Mouse (Mus musculus): Measurements from ENCODE around the gene Snrnp35. TPM values are rescaled to one million over a fixed set of nuclear protein-coding genes. Genes with fewer than 3 reads are reported as not detected.

Snrnp35 gene
- polyA plus RNA-seq, 1 experiment from 2014 or later = 14.1 TPM

DNA sequence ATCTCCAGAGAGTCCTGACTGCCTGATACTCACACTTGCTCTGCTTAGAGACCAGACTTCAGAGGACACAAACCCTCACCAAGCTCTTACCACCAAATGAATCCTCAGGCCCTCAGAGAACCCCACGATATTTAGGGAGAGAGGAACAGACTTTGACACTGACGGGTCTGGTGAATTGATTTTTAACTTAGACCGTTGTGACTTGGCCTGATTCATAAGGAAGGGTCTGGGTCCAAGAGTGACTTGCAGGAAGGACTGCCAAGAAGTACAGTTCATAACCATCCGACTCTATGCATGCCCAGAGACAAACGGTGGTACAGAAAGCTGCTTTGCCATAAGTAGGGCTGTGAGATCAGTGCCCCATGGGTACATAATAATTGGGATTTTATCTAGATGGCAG lies 2.7 kb downstream of the Snrnp35 start:
- DNase-seq (ENCODE audit: low spot score) = no peak
- Histone ChIP-seq H3K4me2 (ENCODE audit: low read depth, severe bottlenecking) (no peak overlapping the region), H3K4me1 (ENCODE audit: control insufficient read depth, insufficient read depth, low read length) (no peaks in the 10 kb centered on the region), H3K27ac (replicated peaks; ENCODE audit: low read depth, low read length) (no peak overlapping the region), H3K4me3 (ENCODE audit: low read depth, low read length) (no peak overlapping the region), H3K36me3 (ENCODE audit: control insufficient read depth, insufficient read depth, low read length) (no peaks in the 10 kb centered on the region), H3K9me3 (ENCODE audit: control insufficient read depth, low read length) (no peaks in the 10 kb centered on the region), H3K9ac (ENCODE audit: low read length) (no peak overlapping the region), H3K27me3 (ENCODE audit: control insufficient read depth, insufficient read depth, low read length) (no peaks in the 10 kb centered on the region)
- 90% methylated on average over 5 of the region's 5 CpGs for WGBS
- ATAC-seq (ENCODE audit: insufficient number of reproducible peaks, low FRiP score, low TSS enrichment, low read depth) = no peak

DNA sequence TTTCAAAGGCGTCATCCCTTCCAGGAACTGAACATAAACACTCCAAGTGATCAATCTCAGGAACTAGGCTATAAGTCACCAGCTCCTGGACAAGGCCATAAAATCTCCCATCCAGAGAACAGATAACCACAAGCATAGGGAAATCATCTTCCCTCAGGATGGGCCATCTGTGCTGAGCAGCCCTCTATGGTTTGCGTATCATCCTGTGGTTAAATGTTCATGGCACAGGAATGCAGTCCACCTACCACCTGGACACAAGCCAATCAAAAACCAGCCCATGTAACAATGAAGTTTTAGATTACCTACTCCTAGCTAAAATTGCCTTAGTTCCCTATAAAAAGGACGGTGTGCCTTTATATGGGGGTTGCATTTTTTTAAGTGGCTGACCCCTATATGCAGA lies 6.0 kb downstream of the Snrnp35 start:
- H3K9ac ChIP-seq (ENCODE audit: low read length) = no peak overlapping the region

DNA sequence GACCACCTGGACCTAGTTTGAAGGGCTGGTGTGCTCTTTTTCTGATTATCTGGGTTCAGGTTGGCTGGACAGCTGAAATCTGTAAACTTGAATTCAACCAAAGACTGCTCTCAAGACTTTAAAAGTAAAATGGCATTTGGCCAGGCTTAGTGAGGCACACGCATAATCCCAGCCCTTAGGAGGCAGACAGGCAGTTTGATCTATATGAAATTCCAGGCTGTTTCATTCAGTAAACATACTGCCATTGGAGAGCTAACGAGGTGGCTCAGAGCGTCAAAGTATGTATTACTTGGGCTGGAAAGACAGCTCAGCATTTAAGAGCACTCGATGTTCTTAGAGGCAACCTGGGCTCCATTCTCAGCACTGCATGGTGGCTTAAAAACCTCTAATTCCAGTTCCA lies 8.8 kb downstream of the Snrnp35 start:
- H3K9ac ChIP-seq (ENCODE audit: low read length) = no peak overlapping the region
- no peaks in the 10 kb centered on the region for H3K9me3 ChIP-seq (ENCODE audit: control insufficient read depth, low read length)
- H3K4me2 ChIP-seq (ENCODE audit: low read depth, severe bottlenecking) = no peak overlapping the region
- H3K4me3 ChIP-seq (ENCODE audit: low read depth, low read length) = no peak overlapping the region
- 88% methylated on average over 4 of the region's 4 CpGs for WGBS
- no peaks in the 10 kb centered on the region for H3K4me1 ChIP-seq (ENCODE audit: control insufficient read depth, insufficient read depth, low read length)
- H3K36me3 ChIP-seq (ENCODE audit: control insufficient read depth, insufficient read depth, low read length) = peaks cover 3% of the 10 kb centered on the region; the same call in 1 of the 2 replicates
- no peaks in the 10 kb centered on the region for H3K27me3 ChIP-seq (ENCODE audit: control insufficient read depth, insufficient read depth, low read length)
- no peak overlapping the region for H3K27ac ChIP-seq (replicated peaks; ENCODE audit: low read depth, low read length)
- DNase-seq (ENCODE audit: low spot score) (no peak), ATAC-seq (ENCODE audit: insufficient number of reproducible peaks, low FRiP score, low TSS enrichment, low read depth) (no peak)

More for the DNA sequence above, 6.0 kb downstream of the Snrnp35 start:
- WGBS = 80% methylated on average over 3 of the region's 3 CpGs
- no peak overlapping the region for H3K4me3 ChIP-seq (ENCODE audit: low read depth, low read length)
- no peaks in the 10 kb centered on the region for H3K4me1 ChIP-seq (ENCODE audit: control insufficient read depth, insufficient read depth, low read length)
- ATAC-seq (ENCODE audit: insufficient number of reproducible peaks, low FRiP score, low TSS enrichment, low read depth) (no peak), DNase-seq (ENCODE audit: low spot score) (no peak)
- no peak overlapping the region for H3K4me2 ChIP-seq (ENCODE audit: low read depth, severe bottlenecking)
- no peaks in the 10 kb centered on the region for H3K9me3 ChIP-seq (ENCODE audit: control insufficient read depth, low read length)
- no peak overlapping the region for H3K27ac ChIP-seq (replicated peaks; ENCODE audit: low read depth, low read length)
- H3K36me3 ChIP-seq (ENCODE audit: control insufficient read depth, insufficient read depth, low read length) = peaks cover 3% of the 10 kb centered on the region; the same call in 1 of the 2 replicates
- no peaks in the 10 kb centered on the region for H3K27me3 ChIP-seq (ENCODE audit: control insufficient read depth, insufficient read depth, low read length)

DNA sequence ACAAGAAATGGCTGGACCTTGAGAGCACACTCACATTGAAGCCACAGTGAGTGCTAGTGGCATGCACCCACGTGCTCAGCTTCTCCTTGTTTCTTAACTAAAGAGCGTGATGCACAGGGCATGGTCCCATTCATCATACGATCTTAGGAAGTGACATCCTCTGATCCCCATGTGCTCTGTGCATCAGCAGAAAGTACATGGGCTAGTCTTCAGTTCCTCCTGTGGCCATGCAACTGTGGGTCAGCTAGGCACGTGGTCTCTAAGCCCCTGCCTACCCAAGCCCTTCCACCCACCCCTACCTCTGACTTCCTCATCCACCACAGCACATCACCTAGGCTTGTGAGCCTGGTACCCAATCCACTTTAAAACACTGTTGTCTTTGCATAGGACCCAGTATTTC lies 9.7 kb downstream of the Snrnp35 start:
- whole genome bisulfite sequencing = 80% methylated on average over 4 of the region's 4 CpGs
- Histone ChIP-seq H3K36me3 (ENCODE audit: control insufficient read depth, insufficient read depth, low read length) (peaks cover 3% of the 10 kb centered on the region; the same call in 1 of the 2 replicates), H3K9me3 (ENCODE audit: control insufficient read depth, low read length) (no peaks in the 10 kb centered on the region)

DNA sequence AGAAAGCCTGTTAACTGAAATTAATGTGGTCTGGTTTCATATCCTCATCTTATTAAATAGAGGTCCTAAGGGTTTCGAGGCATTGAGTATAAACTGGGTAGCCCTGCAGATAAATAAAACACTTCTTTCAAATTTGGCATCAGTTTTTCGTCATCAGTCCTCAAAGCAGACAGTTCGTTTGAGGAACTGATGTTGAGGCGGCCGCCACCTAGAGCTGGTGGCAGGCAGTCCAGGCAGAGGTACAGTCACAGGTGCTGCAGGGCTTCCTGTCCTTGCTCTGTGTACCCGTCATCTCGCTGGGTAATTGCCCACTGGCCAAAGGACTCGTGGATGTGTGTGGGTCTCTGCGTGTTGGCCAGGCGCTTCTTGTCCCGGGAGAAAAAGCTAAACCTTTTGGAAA lies 10.5 kb downstream of the Snrnp35 start:
- no peaks in the 10 kb centered on the region for H3K27me3 ChIP-seq (ENCODE audit: control insufficient read depth, insufficient read depth, low read length)
- 87% methylated on average over 11 of the region's 11 CpGs for WGBS
- no peaks in the 10 kb centered on the region for H3K9me3 ChIP-seq (ENCODE audit: control insufficient read depth, low read length)
- no peak overlapping the region for H3K4me2 ChIP-seq (ENCODE audit: low read depth, severe bottlenecking)
- ATAC-seq (ENCODE audit: insufficient number of reproducible peaks, low FRiP score, low TSS enrichment, low read depth) (no peak), DNase-seq (ENCODE audit: low spot score) (no peak)
- H3K9ac ChIP-seq (ENCODE audit: low read length) = no peak overlapping the region
- H3K36me3 ChIP-seq (ENCODE audit: control insufficient read depth, insufficient read depth, low read length) = peaks cover 3% of the 10 kb centered on the region; the same call in 1 of the 2 replicates
- H3K4me1 ChIP-seq (ENCODE audit: control insufficient read depth, insufficient read depth, low read length) = no peaks in the 10 kb centered on the region
- H3K4me3 ChIP-seq (ENCODE audit: low read depth, low read length) = no peak overlapping the region
- H3K27ac ChIP-seq (replicated peaks; ENCODE audit: low read depth, low read length) = no peak overlapping the region

More for the DNA sequence above, 9.7 kb downstream of the Snrnp35 start:
- Histone ChIP-seq H3K4me3 (ENCODE audit: low read depth, low read length) (no peak overlapping the region), H3K4me1 (ENCODE audit: control insufficient read depth, insufficient read depth, low read length) (no peaks in the 10 kb centered on the region), H3K27ac (replicated peaks; ENCODE audit: low read depth, low read length) (no peak overlapping the region), H3K4me2 (ENCODE audit: low read depth, severe bottlenecking) (no peak overlapping the region), H3K27me3 (ENCODE audit: control insufficient read depth, insufficient read depth, low read length) (no peaks in the 10 kb centered on the region), H3K9ac (ENCODE audit: low read length) (no peak overlapping the region)
- no peak for DNase-seq (ENCODE audit: low spot score)
- no peak for ATAC-seq (ENCODE audit: insufficient number of reproducible peaks, low FRiP score, low TSS enrichment, low read depth)

DNA sequence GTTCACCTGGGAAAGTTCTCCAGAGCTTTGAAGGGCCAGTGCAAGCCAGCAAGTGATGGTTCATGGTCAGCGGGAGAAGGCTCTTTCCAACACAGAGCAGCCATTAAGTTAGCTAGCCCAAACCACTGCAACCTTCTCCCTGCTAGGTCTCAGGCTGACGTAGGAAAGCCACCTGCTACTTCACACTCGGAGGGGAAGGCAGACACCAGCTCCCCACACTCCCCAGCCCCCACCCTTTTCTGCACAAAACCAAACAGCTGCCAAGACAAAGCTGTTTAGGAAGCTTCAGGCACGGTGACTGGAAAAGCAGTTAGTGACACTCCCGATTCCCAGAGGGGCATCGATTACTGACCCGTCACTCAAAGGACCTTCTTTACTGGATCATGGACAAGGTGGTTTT lies 12.6 kb downstream of the Snrnp35 start:
- peaks cover 5% of the 10 kb centered on the region; the same call in 1 of the 2 replicates for H3K36me3 ChIP-seq (ENCODE audit: control insufficient read depth, insufficient read depth, low read length)
- no peaks in the 10 kb centered on the region for H3K9me3 ChIP-seq (ENCODE audit: control insufficient read depth, low read length)
- ATAC-seq (ENCODE audit: insufficient number of reproducible peaks, low FRiP score, low TSS enrichment, low read depth) = no peak
- no peak overlapping the region for H3K4me3 ChIP-seq (ENCODE audit: low read depth, low read length)
- DNase-seq (ENCODE audit: low spot score) = no peak
- H3K9ac ChIP-seq (ENCODE audit: low read length) = no peak overlapping the region
- H3K4me1 ChIP-seq (ENCODE audit: control insufficient read depth, insufficient read depth, low read length) = no peaks in the 10 kb centered on the region
- 80% methylated on average over 7 of the region's 7 CpGs for WGBS
- no peak overlapping the region for H3K4me2 ChIP-seq (ENCODE audit: low read depth, severe bottlenecking)
- no peaks in the 10 kb centered on the region for H3K27me3 ChIP-seq (ENCODE audit: control insufficient read depth, insufficient read depth, low read length)
- no peak overlapping the region for H3K27ac ChIP-seq (replicated peaks; ENCODE audit: low read depth, low read length)

DNA sequence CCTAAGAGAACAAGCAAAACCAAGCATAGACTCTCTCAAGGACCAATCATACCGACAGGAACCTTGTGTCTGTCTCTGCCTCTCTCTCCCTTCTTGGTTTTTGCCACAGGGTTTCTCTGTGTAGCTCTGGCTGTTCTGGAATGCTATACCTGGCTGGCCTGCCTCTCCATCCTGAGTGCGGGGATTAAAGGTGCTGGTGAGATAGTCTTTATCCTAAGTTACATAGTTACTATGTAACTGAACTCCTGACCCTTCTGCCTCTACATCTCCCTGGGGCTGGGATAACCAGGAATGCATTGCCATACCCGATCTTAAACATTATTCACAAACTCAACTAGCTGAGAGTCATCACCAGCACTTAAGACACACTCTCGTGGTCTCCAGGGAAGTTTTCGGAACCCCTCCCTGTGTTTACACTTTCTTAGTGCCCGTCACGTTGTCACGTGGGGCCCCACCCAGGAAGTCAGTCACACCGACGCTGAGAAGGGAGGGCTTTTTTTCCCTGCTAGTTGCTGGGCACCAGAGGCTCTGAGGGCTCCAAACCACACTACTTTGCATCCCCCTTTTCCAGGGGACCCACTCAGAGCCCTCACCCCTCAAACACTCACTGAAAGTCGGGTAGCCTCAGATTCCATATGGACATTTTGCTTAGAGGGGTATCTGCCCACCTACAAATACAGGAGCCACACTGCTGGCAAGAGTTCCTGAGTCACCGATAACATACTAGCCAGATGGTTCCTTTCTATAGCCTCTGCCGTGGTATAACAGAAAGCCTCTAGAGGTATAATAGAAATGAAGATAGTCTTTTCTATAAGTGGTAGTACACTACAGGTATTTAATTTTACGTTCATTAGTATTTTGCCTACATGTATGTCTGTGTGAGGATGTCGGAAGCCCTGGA lies 13.9 kb downstream of the Snrnp35 start:
- Histone ChIP-seq H3K4me1 (ENCODE audit: control insufficient read depth, insufficient read depth, low read length) (no peaks in the 10 kb centered on the region), H3K36me3 (ENCODE audit: control insufficient read depth, insufficient read depth, low read length) (peaks cover 9% of the 10 kb centered on the region; the same call in 1 of the 2 replicates), H3K9me3 (ENCODE audit: control insufficient read depth, low read length) (no peaks in the 10 kb centered on the region), H3K4me3 (ENCODE audit: low read depth, low read length) (no peak overlapping the region), H3K4me2 (ENCODE audit: low read depth, severe bottlenecking) (no peak overlapping the region), H3K27me3 (ENCODE audit: control insufficient read depth, insufficient read depth, low read length) (no peaks in the 10 kb centered on the region), H3K27ac (replicated peaks; ENCODE audit: low read depth, low read length) (no peak overlapping the region), H3K9ac (ENCODE audit: low read length) (no peak overlapping the region)
- 79% methylated on average over 15 of the region's 15 CpGs for WGBS
- ATAC-seq (ENCODE audit: insufficient number of reproducible peaks, low FRiP score, low TSS enrichment, low read depth) = no peak
- DNase-seq (ENCODE audit: low spot score) = no peak

DNA sequence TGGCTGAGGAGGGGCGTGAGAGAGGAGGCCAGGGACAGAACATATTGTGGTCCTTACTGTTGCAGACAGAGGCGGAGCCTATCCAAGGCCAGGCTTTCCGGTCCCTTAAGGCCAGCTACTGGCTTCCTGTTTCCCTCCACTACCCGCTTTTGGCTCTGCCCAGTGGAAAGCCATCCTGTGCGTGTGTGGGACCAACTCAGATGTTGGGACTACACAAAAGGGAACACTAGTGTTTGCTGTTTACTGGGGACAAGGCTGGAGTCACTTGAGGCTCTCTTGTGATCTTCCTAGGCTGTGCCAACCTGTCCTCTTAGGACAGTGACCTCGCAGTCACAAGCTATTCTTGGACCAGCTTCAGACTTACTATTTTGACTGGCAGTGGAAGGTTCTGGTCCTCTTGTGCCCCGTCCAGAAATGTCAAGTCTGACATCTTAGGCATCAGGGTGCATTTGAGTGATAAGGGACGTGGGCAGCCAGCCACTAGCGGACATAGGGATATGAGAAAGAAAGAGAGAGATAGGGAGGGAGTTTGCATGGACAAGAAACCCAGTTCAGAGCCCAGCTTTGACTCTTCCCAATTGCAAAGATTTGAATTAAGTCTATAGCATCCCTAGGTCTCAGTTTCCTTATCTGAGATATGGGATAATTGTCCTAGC lies 15.4 kb downstream of the Snrnp35 start:
- H3K9ac ChIP-seq (ENCODE audit: low read length) = no peak overlapping the region
- H3K9me3 ChIP-seq (ENCODE audit: control insufficient read depth, low read length) = no peaks in the 10 kb centered on the region
- WGBS = 81% methylated on average over 9 of the region's 9 CpGs
- no peaks in the 10 kb centered on the region for H3K4me1 ChIP-seq (ENCODE audit: control insufficient read depth, insufficient read depth, low read length)
- H3K27ac ChIP-seq (replicated peaks; ENCODE audit: low read depth, low read length) = no peak overlapping the region
- ATAC-seq (ENCODE audit: insufficient number of reproducible peaks, low FRiP score, low TSS enrichment, low read depth) (no peak), DNase-seq (ENCODE audit: low spot score) (no peak)
- H3K4me3 ChIP-seq (ENCODE audit: low read depth, low read length) = no peak overlapping the region
- H3K27me3 ChIP-seq (ENCODE audit: control insufficient read depth, insufficient read depth, low read length) = no peaks in the 10 kb centered on the region
- H3K36me3 ChIP-seq (ENCODE audit: control insufficient read depth, insufficient read depth, low read length) = peaks cover 6% of the 10 kb centered on the region; the same call in 1 of the 2 replicates
- H3K4me2 ChIP-seq (ENCODE audit: low read depth, severe bottlenecking) = no peak overlapping the region

Data from limb, embryonic 11.5 days (tissue).